Mouse (Mus musculus) sigmoid colon, adult 10 weeks (tissue): Measurements from ENCODE around the gene Zfp566. TPM values are rescaled to one million over a fixed set of nuclear protein-coding genes. Genes with fewer than 3 reads are reported as not detected.

Experiments used
- polyA plus RNA-seq: library from polyadenylated mRNA; stranded (reverse); fragments of 350-450 nt; fragmentation: Illumina TruSeq; extraction: RNeasy Lipid Tissue Mini Kit (QIAGEN cat#74804); gene quantifications from one replicate; pipeline ENCODE4 v1.2.3, GENCODE M21; 2014; ENCODE audit warnings: low read depth, low replicate concordance

Zfp566 gene
- polyA plus RNA-seq, result 3.4 TPM

DNA sequence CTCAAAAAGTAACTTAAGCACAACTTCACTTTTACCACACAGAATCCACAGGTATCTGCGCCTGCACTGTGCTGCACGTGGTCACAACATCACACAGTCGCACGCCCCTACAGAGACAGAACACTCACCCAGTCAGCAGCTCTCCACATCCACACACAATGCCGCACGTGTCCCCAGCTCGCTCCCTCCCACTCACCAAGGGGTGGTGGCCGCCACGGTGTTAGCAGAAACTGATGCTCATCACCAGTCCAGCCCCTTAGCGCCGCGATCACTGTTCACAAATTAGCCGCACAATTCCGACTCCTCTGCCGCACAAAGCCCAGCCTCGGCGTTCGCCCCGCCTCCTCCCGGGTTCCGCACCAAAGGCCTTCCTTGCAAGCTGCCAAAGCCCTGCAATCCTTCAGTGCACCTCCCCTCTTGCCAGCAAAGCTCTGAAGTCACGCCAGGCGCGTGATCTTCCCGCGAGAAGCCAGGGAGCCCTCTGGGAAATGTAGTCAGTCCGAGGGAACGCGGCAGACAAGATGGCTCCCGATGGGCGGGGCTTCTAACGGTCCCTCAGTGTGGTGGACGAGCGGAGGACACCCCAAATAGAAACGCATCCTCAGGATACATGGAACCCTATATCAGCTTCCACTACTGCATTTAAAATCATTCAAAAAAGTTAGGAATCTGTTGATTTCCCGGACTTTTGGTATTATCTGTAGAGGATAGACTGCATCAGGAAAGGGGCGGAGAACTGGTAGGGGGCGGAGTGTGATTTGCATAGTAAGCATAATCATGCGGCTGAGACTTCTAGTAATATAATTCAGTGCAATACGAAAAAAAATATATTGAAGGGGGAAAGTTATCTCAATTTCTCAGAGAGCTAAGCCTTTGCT, at the start of gene Zfp566, which contains the start of gene Gm26920:
Gene Zfp566 (minus strand): TSS at position 436 of the 878 bp plus-strand sequence.
Gene Gm26920 (minus strand): TSS at position 319 of the 878 bp plus-strand sequence.

DNA sequence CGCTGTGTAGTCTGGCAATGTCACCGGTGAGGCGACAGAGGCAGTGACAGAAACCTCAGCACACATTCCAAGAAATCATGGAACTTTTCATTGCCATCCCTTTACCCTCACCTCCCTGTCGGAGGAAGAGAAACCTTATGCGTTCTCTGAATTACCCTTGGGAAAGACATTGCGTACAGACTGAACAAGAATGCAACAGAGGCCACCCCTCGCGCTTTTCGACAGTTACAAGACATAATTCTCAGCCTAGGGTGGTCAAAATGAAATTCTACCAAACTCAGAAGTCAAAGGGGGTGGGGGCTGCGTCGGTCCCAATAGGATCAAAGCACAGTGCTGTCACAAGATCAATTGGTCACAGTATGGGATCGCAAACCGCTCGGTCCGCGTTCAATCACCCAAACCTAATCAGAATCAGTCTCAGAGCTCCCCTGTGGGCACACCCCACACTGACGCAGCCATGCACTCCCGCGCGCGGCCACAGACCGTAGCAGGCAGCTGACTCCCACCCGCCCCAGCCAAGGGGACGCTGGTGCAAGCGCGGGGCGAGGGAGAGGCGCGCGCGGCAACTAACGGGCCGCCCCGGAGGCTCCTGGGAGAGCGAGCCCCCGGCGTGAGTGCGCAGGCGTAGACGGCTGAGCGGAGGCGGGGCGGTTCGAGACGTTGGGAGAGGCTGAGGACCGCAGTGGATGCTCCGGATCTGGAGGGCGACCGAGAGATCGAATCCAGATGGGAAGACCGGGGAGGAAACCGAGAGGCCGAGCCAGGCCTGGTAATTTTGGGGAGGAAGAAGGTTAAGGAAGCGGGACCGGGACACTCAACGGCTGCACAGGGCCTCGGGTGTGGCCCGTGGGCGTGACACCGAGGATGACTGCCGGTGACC, 31.2 kb upstream of the Zfp566 start, which contains the start of gene Zfp382:
Gene Zfp382 (plus strand): TSS at position 635 of the 880 bp plus-strand sequence.

DNA sequence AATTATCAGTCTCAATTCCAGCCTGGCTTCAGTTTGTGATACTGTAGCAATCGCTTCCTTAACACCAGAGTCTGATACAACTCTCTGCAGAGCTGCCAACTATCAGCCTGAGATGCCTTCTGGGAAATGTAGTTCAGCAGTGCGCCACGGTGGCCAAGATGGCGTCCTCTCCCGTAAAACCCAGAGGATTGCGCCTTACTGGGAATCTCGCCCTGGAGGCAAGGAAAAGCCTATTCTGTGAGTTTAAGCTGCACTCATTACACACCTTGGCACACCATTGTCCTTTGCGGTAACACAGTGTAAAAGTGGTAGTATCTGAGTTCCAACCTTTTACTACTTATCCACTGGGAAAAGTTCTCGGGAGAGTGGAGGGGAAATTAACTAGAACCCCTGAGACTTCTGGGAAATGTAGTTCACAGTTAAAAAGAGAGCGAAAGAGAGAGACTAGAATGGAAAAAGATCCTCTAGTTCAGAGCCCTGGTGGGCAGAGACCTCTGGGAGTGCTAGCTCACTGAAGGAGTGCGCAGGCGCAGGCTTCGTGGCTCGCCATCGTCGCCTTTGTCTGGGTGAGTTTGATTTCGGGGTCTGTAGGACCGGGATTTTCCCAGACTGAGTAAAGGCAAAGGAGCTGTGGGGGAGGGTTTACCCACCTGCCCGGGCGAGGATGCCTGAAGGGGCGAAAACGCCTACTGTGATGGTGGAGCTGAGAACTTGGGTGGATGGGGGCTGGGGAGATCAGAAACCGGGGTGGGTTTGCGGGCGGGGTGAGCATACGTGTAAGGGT, 4.5 kb upstream of the Zfp566 start, which contains the start of gene Zfp260:
Gene Zfp260 (plus strand): TSS at position 132 of the 784 bp plus-strand sequence.

DNA sequence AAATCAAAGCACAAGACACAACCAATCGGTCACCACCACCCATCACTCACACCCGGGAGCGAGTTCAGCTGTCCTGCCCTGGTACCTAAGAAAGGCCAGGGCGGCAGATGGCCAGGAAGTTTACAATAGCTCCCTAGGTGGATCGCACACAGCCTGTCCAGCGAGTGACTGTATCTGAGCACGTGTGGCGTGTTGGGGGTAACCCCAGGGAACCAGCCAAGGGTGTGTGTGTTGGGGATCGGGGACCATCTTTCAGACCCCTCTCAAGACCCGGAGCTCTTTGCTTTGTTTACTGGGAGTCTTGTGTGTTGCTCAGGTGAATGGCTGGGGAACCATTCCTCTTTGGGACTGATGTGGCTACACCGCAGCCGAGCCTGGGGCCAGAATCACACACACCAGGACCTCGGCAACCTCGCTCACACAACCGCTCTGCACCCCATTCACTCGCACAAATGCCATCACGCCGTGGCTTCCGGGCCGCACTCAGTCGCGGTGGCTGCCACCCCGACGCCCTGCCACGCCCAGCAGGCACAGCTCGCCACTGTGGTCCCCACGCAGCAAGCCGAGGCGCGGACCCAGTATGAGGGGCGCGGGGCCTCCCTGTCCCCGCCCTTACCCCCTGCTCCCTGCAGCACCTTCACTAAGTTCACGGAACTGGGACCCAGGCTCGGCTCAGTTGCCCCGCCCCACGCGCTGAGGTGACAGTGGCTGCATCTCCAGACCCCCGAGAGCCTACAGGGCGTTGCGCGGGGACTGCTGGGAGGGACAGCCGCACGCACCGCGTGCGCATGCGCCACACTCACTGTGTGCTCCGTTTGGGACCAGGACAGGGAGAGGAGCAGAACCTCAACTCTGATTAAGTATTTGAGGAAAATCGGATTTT, 17.9 kb downstream of the Zfp566 start, which contains the start of gene Zfp82:
Gene Zfp82 (minus strand): TSS at position 755 of the 883 bp plus-strand sequence.

DNA sequence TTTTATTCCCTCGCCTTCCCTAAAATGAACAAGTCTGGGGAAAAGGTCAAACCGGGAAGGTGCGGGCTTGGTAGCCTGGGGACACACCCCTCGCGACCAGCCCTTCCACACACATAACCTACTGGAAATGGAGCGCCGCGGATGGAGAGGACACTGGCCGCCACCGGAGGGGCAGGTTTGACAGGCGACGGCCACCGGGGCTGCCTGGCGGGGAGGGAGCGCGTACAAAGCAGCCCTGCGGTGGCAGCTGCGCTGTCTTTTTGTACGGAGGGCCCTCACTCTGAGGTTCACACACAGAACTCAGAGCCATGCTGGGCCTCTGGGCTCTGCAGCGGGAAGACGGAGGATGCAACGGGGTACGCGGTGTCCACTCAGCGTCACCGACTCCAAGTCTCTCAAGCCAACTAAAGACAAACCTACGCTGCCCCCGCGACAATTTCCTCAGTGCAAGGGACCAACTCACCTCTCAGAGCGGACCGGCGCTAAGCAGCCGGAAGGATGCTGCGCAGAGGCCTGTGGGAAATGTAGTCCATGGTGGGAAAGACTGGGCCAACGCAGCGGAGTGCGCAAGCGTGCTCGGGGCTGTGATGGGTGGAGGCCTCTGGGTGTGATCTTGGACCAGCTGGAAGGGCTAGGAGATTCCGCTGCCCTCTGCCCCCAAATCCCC, 39.3 kb downstream of the Zfp566 start, which contains the start of gene Zfp14:
Gene Zfp14 (minus strand): TSS at position 499 of the 667 bp plus-strand sequence.

Other genes with a start within 250 kb of the Zfp566 start
- gene Zfp940, start 236.9 kb downstream of the Zfp566 start, polyA plus RNA-seq, result 2.3 TPM
- 21.9 TPM for gene Zfp420, start 230.5 kb downstream of the Zfp566 start, polyA plus RNA-seq
- gene Zfp27, start 184.0 kb downstream of the Zfp566 start, polyA plus RNA-seq, result 5.2 TPM
- 8.7 TPM for gene Zfp383, start 182.3 kb downstream of the Zfp566 start, polyA plus RNA-seq
- 5.9 TPM for gene Zfp74, start 136.4 kb downstream of the Zfp566 start, polyA plus RNA-seq
- 6.9 TPM for gene Zfp568, start 106.6 kb downstream of the Zfp566 start, polyA plus RNA-seq
- 5.6 TPM for gene Zfp14, start 39.1 kb downstream of the Zfp566 start, polyA plus RNA-seq
- 3.4 TPM for gene Zfp82, start 17.6 kb downstream of the Zfp566 start, polyA plus RNA-seq
- gene Gm26920, start 117 bp downstream of the Zfp566 start, polyA plus RNA-seq, result not detected
- gene Zfp260, start 4.2 kb upstream of the Zfp566 start, polyA plus RNA-seq, result 139 TPM
- gene Zfp382, start 31.4 kb upstream of the Zfp566 start, polyA plus RNA-seq, result 2.6 TPM
- 41.6 TPM for gene Zfp146, start 79.2 kb upstream of the Zfp566 start, polyA plus RNA-seq
- 2.4 TPM for gene Cox7a1, start 93.6 kb upstream of the Zfp566 start, polyA plus RNA-seq
- 84.3 TPM for gene Capns1, start 108.3 kb upstream of the Zfp566 start, polyA plus RNA-seq
- gene Polr2i, start 141.4 kb upstream of the Zfp566 start, polyA plus RNA-seq, result 1.5 TPM
- gene Tbcb, start 141.7 kb upstream of the Zfp566 start, polyA plus RNA-seq, result 5.3 TPM
- not detected for gene Ovol3, start 145.2 kb upstream of the Zfp566 start, polyA plus RNA-seq
- not detected for gene Thap8, start 189.6 kb upstream of the Zfp566 start, polyA plus RNA-seq
- 0.69 TPM for gene Wdr62, start 189.9 kb upstream of the Zfp566 start, polyA plus RNA-seq
- gene Clip3, start 201.2 kb upstream of the Zfp566 start, polyA plus RNA-seq, result 7.0 TPM
- 5.6 TPM for gene Alkbh6, start 218.2 kb upstream of the Zfp566 start, polyA plus RNA-seq
- gene Syne4, start 224.3 kb upstream of the Zfp566 start, polyA plus RNA-seq, result 1.7 TPM
- 1.8 TPM for gene E130208F15Rik, start 231.2 kb upstream of the Zfp566 start, polyA plus RNA-seq
- gene Sdhaf1, start 233.4 kb upstream of the Zfp566 start, polyA plus RNA-seq, result 2.2 TPM